8 mouse cellular contexts compared by ENCODE assay signal in the genomic region with DNA sequence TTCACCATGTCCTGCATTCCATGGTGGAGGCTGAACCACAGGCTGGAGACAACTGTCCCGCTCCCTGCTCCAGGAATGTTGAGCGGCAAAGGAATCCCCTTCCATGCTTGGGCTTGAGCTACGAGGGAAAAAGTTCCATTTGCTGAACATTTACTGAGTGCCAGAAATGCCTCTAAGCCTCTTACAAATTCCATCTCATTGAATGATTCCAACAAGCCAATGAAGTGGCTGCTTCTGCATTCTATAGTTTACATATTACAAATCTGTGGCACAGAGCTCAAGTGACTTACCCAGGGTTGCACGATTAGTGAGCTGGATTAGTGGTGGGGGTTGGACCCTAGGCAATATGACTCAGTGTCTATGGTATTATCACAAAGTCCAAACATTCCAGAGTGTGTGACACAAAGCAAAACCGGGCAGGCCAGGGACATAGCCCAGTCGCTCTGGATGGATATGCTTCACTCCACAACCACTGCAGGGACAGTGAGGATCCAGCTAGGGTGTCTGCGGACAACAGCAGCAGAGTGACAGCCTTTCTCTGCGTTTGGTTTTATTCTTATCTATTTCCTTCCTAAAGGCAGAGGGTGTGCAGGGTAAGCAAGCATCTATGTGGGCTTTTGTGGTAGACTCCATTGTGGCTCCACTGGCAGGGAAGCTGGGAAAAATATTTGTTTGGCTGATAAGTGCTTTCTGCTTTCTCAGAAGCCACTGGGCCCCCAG. TPM values are rescaled to one million over a fixed set of nuclear protein-coding genes. Genes with fewer than 3 reads are reported as not detected.
A peak's percentile ranks its signal among the peaks of the same experiment; 100 is the strongest.
DNase-seq lines count a peak whose midpoint lies in the region; ATAC-seq and TF ChIP-seq lines count a peak whose summit lies in the region.

No protein-coding gene starts in this region.

- H3K36me3 ChIP-seq in C2C12 (ENCODE audit: control insufficient read depth, insufficient read depth), result no peaks in the 10 kb centered on the region
- H3K36me3 ChIP-seq in heart, embryonic 14.5 days (ENCODE audit: control insufficient read depth, insufficient read depth, low read length), result no peaks in the 10 kb centered on the region
- no peaks in the 10 kb centered on the region for H3K36me3 ChIP-seq in limb, embryonic 12.5 days
- H3K36me3 ChIP-seq in midbrain, embryonic 16.5 days (ENCODE audit: control insufficient read depth, insufficient read depth, low read length), result no peaks in the 10 kb centered on the region

- H3K79me2 ChIP-seq in C2C12 (ENCODE audit: control insufficient read depth, insufficient read depth), result no peaks in the 10 kb centered on the region

- H3K4me2 ChIP-seq in heart, embryonic 14.5 days (ENCODE audit: low read length), result peak overlapping the region; percentile 42
- no peak overlapping the region for H3K4me2 ChIP-seq in limb, embryonic 12.5 days
- H3K4me2 ChIP-seq in midbrain, embryonic 16.5 days (ENCODE audit: low read length), result no peak overlapping the region

- no peak for DNase-seq in right cerebral cortex, postnatal 36 days (ENCODE audit: low spot score in 2 of 2)
- DNase-seq in cerebellum, postnatal 25 days, result no peak
- no peak for DNase-seq in thymus, postnatal 0 days (ENCODE audit: low spot score)

- 2% methylated on average over 8 of the region's 8 CpGs for WGBS in heart, embryonic 14.5 days
- WGBS in limb, embryonic 12.5 days, result 74% methylated on average over 8 of the region's 8 CpGs
- WGBS in midbrain, embryonic 16.5 days, result 20% methylated on average over 8 of the region's 8 CpGs

- H3K79me3 ChIP-seq in C2C12 (ENCODE audit: low read depth), result no peaks in the 10 kb centered on the region

- peak overlapping the region; percentile 19 for H3ac ChIP-seq in C2C12 (ENCODE audit: control insufficient read depth, insufficient read length, low read depth)

- H3K9me3 ChIP-seq in heart, embryonic 14.5 days (ENCODE audit: control insufficient read depth, low read length), result no peaks in the 10 kb centered on the region
- H3K9me3 ChIP-seq in limb, embryonic 12.5 days, result no peaks in the 10 kb centered on the region
- H3K9me3 ChIP-seq in midbrain, embryonic 16.5 days (replicated peaks; ENCODE audit: control insufficient read depth, low read length, poor library complexity, severe bottlenecking), result no peaks in the 10 kb centered on the region

- H3K9ac ChIP-seq in heart, embryonic 14.5 days (ENCODE audit: low read length), result no peak overlapping the region; the same call in 1 of the 2 replicates
- H3K9ac ChIP-seq in limb, embryonic 12.5 days (replicated peaks), result no peak overlapping the region
- no peak overlapping the region for H3K9ac ChIP-seq in midbrain, embryonic 16.5 days (ENCODE audit: low read depth, low read length)

- no peak for TF ChIP-seq CTCF in C2C12 (IDR thresholded peaks at IDR 0.05; ENCODE audit: control insufficient read depth, insufficient read depth, insufficient read length)

- no peak overlapping the region for H3K4me3 ChIP-seq in C2C12 (ENCODE audit: insufficient read depth, poor library complexity, severe bottlenecking)
- H3K4me3 ChIP-seq in brown adipose tissue, adult 24 weeks (ENCODE audit: insufficient read depth, low read depth, low read length), result no peak overlapping the region
- H3K4me3 ChIP-seq in heart, embryonic 14.5 days (ENCODE audit: control insufficient read depth in 1 of 2, insufficient read depth in 1 of 2, low read depth in 1 of 2, low read length in 2 of 2), result no peak overlapping the region
- no peak overlapping the region for H3K4me3 ChIP-seq in limb, embryonic 12.5 days (replicated peaks)
- no peak overlapping the region for H3K4me3 ChIP-seq in midbrain, embryonic 16.5 days (ENCODE audit: low read depth, low read length)

- H3K4me1 ChIP-seq in brown adipose tissue, adult 24 weeks (ENCODE audit: control insufficient read depth, insufficient read depth, insufficient read length, low read length), result no peaks in the 10 kb centered on the region; the same call in 1 of the 2 replicates
- H3K4me1 ChIP-seq in heart, embryonic 14.5 days (ENCODE audit: control insufficient read depth in 2 of 2, insufficient read depth in 2 of 2, low read length in 2 of 2), result peaks cover 19 to 47% of the 10 kb centered on the region in 2 experiments
- peaks cover 11% of the 10 kb centered on the region; the same call in 1 of the 2 replicates for H3K4me1 ChIP-seq in limb, embryonic 12.5 days (replicated peaks)
- peaks cover 3% of the 10 kb centered on the region; the same call in 1 of the 2 replicates for H3K4me1 ChIP-seq in midbrain, embryonic 16.5 days (ENCODE audit: control insufficient read depth, insufficient read depth, low read length)

- H3K27me3 ChIP-seq in C2C12 (ENCODE audit: control insufficient read depth, insufficient read depth, insufficient read length), result no peaks in the 10 kb centered on the region
- H3K27me3 ChIP-seq in heart, embryonic 14.5 days (ENCODE audit: control insufficient read depth, insufficient read depth, low read length), result no peaks in the 10 kb centered on the region
- H3K27me3 ChIP-seq in limb, embryonic 12.5 days, result no peaks in the 10 kb centered on the region
- no peaks in the 10 kb centered on the region for H3K27me3 ChIP-seq in midbrain, embryonic 16.5 days (ENCODE audit: control insufficient read depth, insufficient read depth, low read depth, low read length)

- ATAC-seq in heart, embryonic 14.5 days (ENCODE audit: insufficient number of reproducible peaks, insufficient read depth, low FRiP score, low read depth), result peak; percentile 80
- ATAC-seq in limb, embryonic 12.5 days (ENCODE audit: insufficient number of reproducible peaks, insufficient read depth, low FRiP score, low TSS enrichment, low read depth), result no peak
- peak; percentile 43; the same call in 1 of the 2 replicates for ATAC-seq in midbrain, embryonic 16.5 days

- H3K27ac ChIP-seq in brown adipose tissue, adult 24 weeks (replicated peaks; ENCODE audit: low read depth, low read length), result peak overlapping the region; percentile 60; the same call in 1 of the 2 replicates
- H3K27ac ChIP-seq in heart, embryonic 14.5 days (replicated peaks in 1 of 2; ENCODE audit: control insufficient read depth in 1 of 2, insufficient read depth in 1 of 2, low read depth in 2 of 2, low read length in 2 of 2), result peak overlapping the region; percentile 93 to 97
- peak overlapping the region; percentile 77 for H3K27ac ChIP-seq in limb, embryonic 12.5 days
- peak overlapping the region; percentile 2; the same call in 1 of the 2 replicates for H3K27ac ChIP-seq in midbrain, embryonic 16.5 days (ENCODE audit: low read length)

TF ChIP-seq in C2C12, 6 proteins besides CTCF, POLR2A, EP300 and RAD21:
- no peak for TF ChIP-seq USF1 (IDR thresholded peaks at IDR 0.05; ENCODE audit: low read depth)
- TF ChIP-seq FOSL1 (IDR thresholded peaks at IDR 0.05; ENCODE audit: insufficient read depth, low read length, poor library complexity, severe bottlenecking), result peak; percentile 65
- peak; percentile 31 for TF ChIP-seq CEBPB (IDR thresholded peaks at IDR 0.05; ENCODE audit: low read depth)
- peak; percentile 73 for TF ChIP-seq MAX (IDR thresholded peaks at IDR 0.05)

RNA-seq across cellular contexts. Expression of gene Ripor2, which starts 16.6 kb away (rescaled TPM):
- polyA plus RNA-seq in C2C12 (2012; fragmentation: generic; extraction: Trizol), result 0.23 TPM
- polyA plus RNA-seq in brown adipose tissue, adult 24 weeks (2012; ENCODE audit: insufficient read depth, insufficient read length, missing spikeins), result 3.8 and 7.8 TPM in 2 replicates
- 13.1 and 16.5 TPM in 2 replicates for polyA plus RNA-seq in heart, embryonic 14.5 days (2014; fragmentation: Nextera tagmentation; extraction: Ambion mirVana)
- polyA plus RNA-seq in limb, embryonic 12.5 days (2016; fragmentation: Nextera tagmentation; extraction: Ambion mirVana), result 1.7 and 2.5 TPM in 2 replicates
- polyA plus RNA-seq in midbrain, embryonic 16.5 days (2015; fragmentation: Nextera tagmentation; extraction: Ambion mirVana), result 31.8 and 33.8 TPM in 2 replicates
- polyA plus RNA-seq in thymus, postnatal 0 days (2015; fragmentation: Nextera tagmentation; extraction: Ambion mirVana), result 16.3 and 18.6 TPM in 2 replicates

Comparison
In these comparisons a context has a peak if more than half of its experiments do, and no peak if none do; other contexts are left out.
1. H3K27ac ChIP-seq: peak in every context shown above with its lines; median percentile 95 in heart, embryonic 14.5 days; 77 in limb, embryonic 12.5 days; 60 in brown adipose tissue, adult 24 weeks; 2 in midbrain, embryonic 16.5 days.